Mouse (Mus musculus) adrenal gland, postnatal 4 days (tissue): ENCODE results near the gene Prpf38b. TPM values are rescaled to one million over a fixed set of nuclear protein-coding genes. Genes with fewer than 3 reads are reported as not detected.
"Not testable (repeated sequence)": the region's sequence is repeated elsewhere in the genome, so short reads cannot be mapped to it uniquely, and the experiment has no call there.

ENCODE experiments used
- DNase-seq, 2 experiments: peaks; one replicate each; pipeline ENCODE4 v3.0.0; 2021 to 2022; ENCODE audit warnings: low spot score in 2 of 2, mixed read lengths in 2 of 2
- total RNA-seq, 2 experiments: library from RNA; stranded (reverse); gene quantifications; 2 replicates each; pipeline ENCODE4 v1.2.3; 2021

Prpf38b gene
- total RNA-seq, 2 experiments from 2014 or later = 80.4 to 83.0 TPM

DNA sequence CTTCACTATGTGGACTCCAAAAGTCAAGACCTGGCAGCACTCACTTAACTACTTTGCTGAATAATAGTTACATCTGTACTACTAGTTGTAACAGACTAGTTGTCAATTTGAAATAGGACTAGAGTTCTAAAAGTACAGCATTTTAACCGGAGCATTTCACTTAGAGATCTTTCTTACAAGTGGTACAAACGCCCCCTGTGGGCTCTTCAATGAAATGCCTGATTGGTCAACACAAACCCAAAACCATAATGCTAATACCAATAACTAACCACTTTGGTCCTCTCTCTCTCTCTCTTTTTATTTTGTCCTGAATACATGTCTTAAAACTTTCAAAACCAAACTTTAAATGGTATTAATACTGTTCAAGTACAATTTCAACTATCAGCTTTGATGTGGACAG lies 9.5 kb downstream of the Prpf38b start:
- no peak for DNase-seq

DNA sequence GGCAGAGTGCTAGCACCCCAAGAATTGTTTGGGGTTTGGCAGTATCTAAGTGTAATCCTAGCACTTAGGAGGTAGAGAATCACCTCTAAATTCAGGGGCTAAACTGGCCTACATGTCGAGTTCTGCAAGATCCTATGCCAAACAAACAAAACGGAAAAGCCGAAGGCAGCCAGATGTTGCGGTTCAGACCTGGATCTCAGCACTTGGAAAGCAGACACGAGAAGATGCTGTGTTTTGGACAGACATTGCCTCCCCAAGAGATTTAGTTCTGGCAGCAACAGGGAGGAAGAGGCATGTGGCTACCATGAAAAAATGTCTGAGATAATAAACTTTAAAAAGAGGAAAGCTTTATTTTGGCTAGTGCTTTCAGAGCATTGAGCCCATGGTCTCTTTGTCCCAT lies 10.8 kb downstream of the Prpf38b start:
- DNase-seq = no peak

- no peak for DNase-seq
Observed at GRCm38 (mm10) chr3:108900147-108900546, 11.4 kb downstream of the Prpf38b start.

- DNase-seq = no peak
Observed at GRCm38 (mm10) chr3:108898640-108899039, 12.9 kb downstream of the Prpf38b start.

GRCm38 (mm10) chr3:108892914-108893313 lies 18.6 kb downstream of the Prpf38b start:
- DNase-seq = no peak

DNA sequence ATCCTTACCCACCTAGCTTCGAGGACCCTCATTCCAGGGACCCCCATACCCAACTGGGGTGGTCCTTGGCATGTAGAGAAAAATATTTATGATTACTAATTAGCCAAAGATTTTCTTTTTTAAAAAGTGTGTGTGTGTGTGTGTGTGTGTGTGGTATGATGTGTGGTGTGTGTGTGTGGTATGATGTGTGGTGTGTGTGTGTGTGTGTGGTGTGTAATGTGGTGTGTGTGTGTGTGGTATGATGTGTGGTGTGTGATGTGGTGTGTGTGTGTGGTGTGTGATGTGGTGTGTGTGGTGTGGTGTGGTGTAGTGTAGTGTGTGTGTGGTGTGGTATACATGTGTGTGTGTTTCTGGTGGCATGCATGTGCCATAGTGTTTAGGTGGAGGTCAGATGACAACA lies 19.4 kb downstream of the Prpf38b start:
- DNase-seq = no peak

- no peak for DNase-seq
Observed at GRCm38 (mm10) chr3:108889908-108890307, 21.6 kb downstream of the Prpf38b start, which contains the start of gene Fndc7. Gene Fndc7, minus strand, starts transcription at chr3:108890008.

GRCm38 (mm10) chr3:108887618-108887975 lies 23.9 kb downstream of the Prpf38b start:
- DNase-seq = no peak

DNA sequence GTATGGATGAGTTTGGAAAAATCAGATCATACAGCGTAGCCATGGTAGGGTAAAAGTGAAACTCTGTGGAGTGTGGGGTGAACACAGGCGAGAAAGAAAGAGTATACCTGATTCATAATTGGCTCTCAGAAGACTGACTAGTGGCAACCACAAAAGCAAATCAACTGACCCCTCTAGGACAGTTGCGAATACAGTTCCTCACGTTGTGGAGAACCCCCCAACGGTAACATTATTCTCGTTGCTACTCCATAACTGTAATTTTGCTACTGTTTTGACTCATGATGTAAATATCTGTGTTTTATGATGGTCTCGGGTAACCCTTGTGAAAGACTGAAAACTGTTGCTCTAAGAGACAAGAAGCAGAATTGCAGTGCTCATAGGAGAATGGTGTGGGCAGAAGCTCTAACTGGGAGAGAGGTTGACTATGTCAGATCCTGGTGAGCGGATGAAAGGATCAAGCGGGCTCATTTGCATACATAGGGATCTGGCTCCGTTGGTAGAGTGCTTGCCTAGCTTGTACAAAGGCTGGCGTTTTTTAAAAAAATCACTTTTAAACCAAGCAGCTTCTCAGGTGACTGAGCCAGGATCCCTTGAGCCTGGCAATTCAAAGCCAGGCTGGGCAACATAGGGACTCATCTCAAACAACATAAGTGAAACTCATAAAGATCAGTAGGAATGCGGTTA lies 24.5 kb downstream of the Prpf38b start:
- DNase-seq = no peak

GRCm38 (mm10) chr3:108885686-108886530 lies 25.6 kb downstream of the Prpf38b start:
- DNase-seq = no peak

GRCm38 (mm10) chr3:108884706-108885289 lies 26.7 kb downstream of the Prpf38b start:
- DNase-seq = no peak

DNA sequence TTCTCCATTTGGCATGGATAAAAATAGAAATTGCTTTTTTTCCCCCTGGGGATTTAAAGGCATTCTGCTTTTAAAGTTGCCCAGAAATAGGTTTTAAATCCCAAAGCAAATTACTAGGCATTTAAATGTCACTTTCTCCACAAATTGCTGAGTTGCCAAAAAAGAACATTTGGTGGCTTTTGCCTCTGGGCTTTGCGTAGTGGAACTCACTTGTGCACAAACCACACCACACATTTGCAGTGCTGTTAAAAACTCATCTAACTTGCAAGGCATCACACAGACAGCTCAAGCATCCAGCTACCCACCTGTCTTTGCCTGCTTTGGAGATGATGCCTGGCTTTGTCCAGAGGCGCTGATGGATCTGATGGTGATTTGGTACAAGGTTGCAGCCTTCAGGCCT lies 28.5 kb downstream of the Prpf38b start:
- no peak for DNase-seq

- not testable (repeated sequence) for DNase-seq
Observed at GRCm38 (mm10) chr3:108881873-108882272, 29.7 kb downstream of the Prpf38b start.

DNA sequence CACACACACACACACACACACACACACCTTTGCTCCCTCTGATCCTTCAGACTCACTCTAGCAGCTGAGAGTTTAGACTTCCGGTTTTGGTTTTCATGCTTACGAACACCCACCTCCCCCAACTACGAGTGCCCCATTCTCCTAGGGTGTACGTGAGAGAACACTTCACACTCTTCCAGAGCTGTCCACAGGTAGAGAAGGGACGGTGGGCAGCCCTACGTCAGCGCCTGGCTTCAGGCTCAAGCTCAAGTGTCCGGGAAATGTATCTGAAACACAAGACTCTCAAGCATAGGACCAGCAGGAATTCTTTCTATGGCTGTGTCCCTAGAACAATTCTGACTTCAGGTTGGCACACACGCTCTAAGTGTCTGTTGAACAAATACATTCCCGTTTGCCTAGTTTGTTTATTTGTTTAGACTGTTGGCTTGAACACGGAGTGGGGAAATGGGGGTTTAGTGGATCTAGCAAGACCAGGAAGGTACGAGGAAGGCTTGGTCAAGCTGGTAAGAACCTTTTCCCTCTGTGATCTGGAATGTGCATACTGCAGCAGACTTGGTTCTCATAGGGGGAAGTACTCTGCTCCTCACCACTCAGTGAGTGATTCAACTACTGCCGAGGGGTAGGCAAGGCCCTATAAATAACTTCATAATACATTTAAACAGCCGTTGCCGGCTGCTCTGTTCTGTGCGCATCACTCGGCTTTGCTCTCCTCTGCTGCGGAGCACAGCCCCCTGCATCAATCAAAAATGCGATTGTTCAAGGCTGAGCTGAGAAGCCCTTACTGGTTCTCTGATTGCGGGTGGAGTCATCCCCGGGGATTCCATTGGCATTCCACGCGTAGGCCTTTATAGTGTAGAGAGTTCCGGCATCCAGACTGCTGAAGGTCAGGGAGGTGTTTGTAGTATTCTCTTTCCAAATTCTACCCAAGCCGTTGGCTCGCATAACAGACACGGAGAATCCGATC lies 30.7 kb downstream of the Prpf38b start:
- peak in 1 of 2 experiments; percentile 29 for DNase-seq

- no peak for DNase-seq
Observed at GRCm38 (mm10) chr3:108879836-108880435, 31.6 kb downstream of the Prpf38b start.

DNA sequence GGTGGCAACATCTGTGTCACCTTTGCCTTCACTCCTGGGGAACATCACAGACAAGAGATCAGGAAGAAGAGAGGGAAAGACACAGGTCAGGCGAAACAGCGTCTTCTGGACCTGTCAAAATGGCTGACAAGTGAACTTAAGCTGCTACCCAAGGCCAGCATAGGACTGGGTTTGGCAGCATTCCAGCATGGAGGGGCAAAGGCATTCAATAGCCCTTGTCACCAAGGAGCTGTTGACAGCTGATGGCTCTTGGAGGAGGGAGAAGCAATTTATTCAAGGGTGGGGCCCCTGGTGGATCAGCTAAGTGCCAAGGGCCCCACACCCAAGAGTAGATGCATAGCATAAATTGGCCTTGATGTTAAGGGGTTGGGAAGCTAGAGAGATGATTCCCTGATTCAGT lies 32.4 kb downstream of the Prpf38b start:
- DNase-seq = no peak

DNA sequence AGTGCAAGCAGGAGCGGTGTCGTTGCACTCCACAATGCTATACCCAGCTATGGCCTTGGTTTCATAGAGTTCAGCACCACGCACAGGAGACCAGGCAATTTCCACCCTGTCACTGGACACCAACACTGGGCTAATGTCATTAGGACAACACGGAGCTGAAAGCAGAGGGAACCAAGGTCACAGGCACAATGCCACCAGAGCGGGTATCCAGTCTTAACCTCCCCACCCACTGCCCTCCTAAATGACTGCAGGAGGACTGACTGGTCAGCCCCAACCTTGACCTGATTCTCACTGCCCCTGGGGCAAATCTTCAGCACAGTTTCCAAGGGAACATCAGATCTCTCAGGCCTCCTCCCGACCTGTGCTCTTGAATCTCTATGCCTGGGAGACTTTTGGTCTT lies 40.9 kb downstream of the Prpf38b start:
- DNase-seq = no peak

GRCm38 (mm10) chr3:108867449-108867848 lies 44.1 kb downstream of the Prpf38b start:
- DNase-seq = no peak

DNA sequence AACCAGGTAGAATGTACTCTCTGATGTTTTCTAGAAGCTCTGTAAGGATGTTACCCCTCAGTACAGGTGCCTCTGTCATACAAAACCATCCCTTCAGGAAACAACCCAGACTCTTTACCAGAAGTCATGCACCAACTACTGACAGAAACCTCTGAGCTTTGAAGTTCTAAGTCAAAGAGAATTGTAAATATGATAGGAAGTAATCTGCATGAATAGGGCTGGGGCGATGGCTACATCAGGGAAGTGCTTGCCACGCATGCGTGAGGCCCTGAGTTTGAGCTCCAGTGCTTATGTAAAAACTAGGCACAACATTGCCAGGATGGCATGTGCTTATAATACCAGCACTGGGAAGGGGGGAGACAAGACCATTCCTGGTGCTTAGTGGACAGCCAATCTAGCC lies 45.9 kb downstream of the Prpf38b start:
- no peak for DNase-seq

DNA sequence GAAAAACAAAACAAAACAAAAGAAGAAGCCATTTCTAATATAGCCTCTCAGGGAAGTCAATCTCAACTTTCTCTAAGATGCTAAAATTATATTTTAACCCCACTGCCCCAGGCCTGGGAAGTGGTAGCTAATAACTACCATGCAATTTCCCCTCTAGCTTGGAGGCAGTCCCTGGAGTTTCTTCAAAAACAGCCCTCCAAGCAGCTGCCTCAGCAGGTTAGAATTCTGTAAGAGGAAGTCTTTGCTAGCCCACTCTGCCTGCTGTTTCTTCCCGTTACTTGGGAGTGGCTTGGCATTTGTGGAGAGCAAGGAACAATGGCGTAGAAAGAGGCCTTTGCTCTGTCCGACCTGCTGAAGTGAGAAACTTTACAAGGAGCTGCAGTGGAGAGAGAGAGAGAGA lies 46.4 kb downstream of the Prpf38b start:
- DNase-seq = no peak

- DNase-seq = no peak
Observed at GRCm38 (mm10) chr3:108863091-108863490, 48.4 kb downstream of the Prpf38b start.
